8 mouse cellular contexts compared by ENCODE assay signal in the genomic region with DNA sequence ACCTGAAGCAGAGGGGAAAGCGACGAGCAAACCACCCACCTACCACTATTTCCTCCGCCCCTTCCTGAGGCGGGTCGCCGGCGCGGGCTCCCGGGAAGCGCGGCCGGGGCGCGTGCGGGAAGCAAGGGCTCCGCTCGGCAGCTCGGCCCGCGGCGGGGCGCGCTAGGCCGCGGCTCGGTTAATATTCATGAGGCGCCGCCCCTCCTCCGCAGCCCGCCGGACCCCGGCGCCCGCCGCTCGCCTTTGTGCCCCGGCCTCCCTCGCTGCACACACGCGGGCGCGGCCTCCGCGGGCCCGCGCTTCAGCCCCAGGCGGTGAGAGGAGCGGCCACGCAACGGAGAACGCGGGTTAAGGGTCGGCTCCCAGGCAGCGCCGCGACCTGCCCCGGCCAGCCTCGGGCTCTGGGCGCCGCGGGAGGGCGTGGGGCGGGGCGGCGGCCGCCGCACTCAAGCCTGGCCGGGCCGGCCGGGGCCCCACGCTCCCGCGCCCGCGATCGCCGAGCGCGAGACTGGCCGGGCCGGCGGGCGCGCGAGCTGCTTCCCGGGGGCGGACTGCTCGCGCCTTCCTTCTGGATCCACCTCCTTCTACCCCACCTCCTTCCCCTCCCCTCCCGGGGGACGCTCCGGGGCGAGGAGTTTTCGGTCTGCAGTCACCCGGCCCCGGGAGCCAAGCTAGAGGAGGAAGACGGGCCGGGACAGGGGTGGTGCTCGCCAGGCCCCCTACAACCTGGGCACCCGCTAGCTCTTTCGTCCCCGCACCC. TPM values are rescaled to one million over a fixed set of nuclear protein-coding genes. Genes with fewer than 3 reads are reported as not detected.
A peak's percentile ranks its signal among the peaks of the same experiment; 100 is the strongest.
DNase-seq lines count a peak whose midpoint lies in the region; ATAC-seq and TF ChIP-seq lines count a peak whose summit lies in the region.

A gene (minus strand): TSS at position 441 of the 760 bp plus-strand sequence.

- WGBS in cerebellum, adult 2 months, result under 1% methylated on average over 98 of the region's 102 CpGs
- 3% methylated on average over 61 of the region's 102 CpGs for WGBS in forebrain, postnatal 0 days
- under 1% methylated on average over 76 of the region's 102 CpGs for WGBS in lung, adult 2 months

- ATAC-seq in forebrain, postnatal 0 days, result peak; percentile 55
- peak; percentile 2; the same call in 1 of the 2 replicates for ATAC-seq in neutrophil, adult 5-6 weeks (ENCODE audit: extremely low read depth, insufficient number of reproducible peaks, low FRiP score, poor library complexity, severe bottlenecking)

- H3K4me1 ChIP-seq in cerebellum, adult 2 months (ENCODE audit: control insufficient read depth, insufficient read depth, low read length), result peaks cover 2% of the 10 kb centered on the region; the same call in 1 of the 2 replicates
- peaks cover 6% of the 10 kb centered on the region for H3K4me1 ChIP-seq in forebrain, postnatal 0 days (ENCODE audit: insufficient read depth)
- peaks cover 4% of the 10 kb centered on the region; the same call in 1 of the 2 replicates for H3K4me1 ChIP-seq in lung, adult 2 months (ENCODE audit: control insufficient read depth, insufficient read depth, low read length)

- H3K4me2 ChIP-seq in forebrain, postnatal 0 days (ENCODE audit: low read depth), result peak within 1 kb of the TSS; percentile 90

- peak within 1 kb of the TSS; percentile 96 for H3K9ac ChIP-seq in forebrain, postnatal 0 days

- DNase-seq in ES-CJ7 (ENCODE audit: low read depth, low spot score), result peak; percentile 22
- peak; percentile 84 to 86 for DNase-seq in cerebellum, adult 2 months
- DNase-seq in forebrain, postnatal 0 days, result peak; percentile 78
- DNase-seq in heart, postnatal 25 days (ENCODE audit: low spot score), result peak; percentile 86
- DNase-seq in layer of hippocampus, adult 18-20 months (ENCODE audit: low spot score in 2 of 2), result peak; percentile 71 to 77
- peak; percentile 76 for DNase-seq in lung, adult 2 months
- DNase-seq in thymus, adult 18-20 months, result peak; percentile 50 to 52

- no peaks in the 10 kb centered on the region for H3K36me3 ChIP-seq in forebrain, postnatal 0 days (ENCODE audit: insufficient read depth)

- H3K27me3 ChIP-seq in cerebellum, adult 2 months (ENCODE audit: control insufficient read depth, insufficient read depth, low read length), result no peaks in the 10 kb centered on the region
- H3K27me3 ChIP-seq in forebrain, postnatal 0 days (ENCODE audit: insufficient read depth, low read length), result no peaks in the 10 kb centered on the region

- TF ChIP-seq POLR2A in cerebellum, adult 2 months (IDR thresholded peaks at IDR 0.05; ENCODE audit: borderline replicate concordance, insufficient read depth, low read length), result peak; percentile 33; the same call in 1 of the 2 replicates
- 0 out of 2 replicates have a peak, but pooled peaks have one; percentile 2 for TF ChIP-seq POLR2A in lung, adult 2 months (IDR thresholded peaks at IDR 0.05; ENCODE audit: borderline replicate concordance, extremely low read depth, low read depth, low read length)

- H3K9me3 ChIP-seq in forebrain, postnatal 0 days (ENCODE audit: low read length), result no peaks in the 10 kb centered on the region

- intact Hi-C loops in heart, postnatal 25 days (cut with DNase I), result loop anchor here (2.0 to 10.0 kb wide), 4 partner anchors 60 to 244 kb away; no protein-coding TSS in a partner anchor

- H3K4me3 ChIP-seq in cerebellum, adult 2 months (replicated peaks; ENCODE audit: insufficient read depth, low read depth, low read length), result peak within 1 kb of the TSS; percentile 63
- peak within 1 kb of the TSS; percentile 93 for H3K4me3 ChIP-seq in forebrain, postnatal 0 days (ENCODE audit: low read depth, low read length)
- peak within 1 kb of the TSS; percentile 86 for H3K4me3 ChIP-seq in lung, adult 2 months (replicated peaks; ENCODE audit: extremely low read depth, low read depth, low read length)

- no peak for TF ChIP-seq CTCF in cerebellum, adult 2 months (IDR thresholded peaks at IDR 0.05; ENCODE audit: borderline replicate concordance, insufficient read depth, low read depth, low read length)
- no peak for TF ChIP-seq CTCF in forebrain, postnatal 0 days (IDR thresholded peaks at IDR 0.05; ENCODE audit: low read depth)
- TF ChIP-seq CTCF in lung, adult 2 months (IDR thresholded peaks at IDR 0.05; ENCODE audit: insufficient read depth, low read length), result no peak

- H3K27ac ChIP-seq in cerebellum, adult 2 months (ENCODE audit: insufficient read depth, low read length), result peak within 1 kb of the TSS; percentile 96
- H3K27ac ChIP-seq in forebrain, postnatal 0 days (ENCODE audit: low read depth, low read length), result peak within 1 kb of the TSS; percentile 100

RNA-seq across cellular contexts. Expression of the gene that starts here (rescaled TPM):
- polyA plus RNA-seq in cerebellum, adult 2 months (2012; rRNA removed), result 213 and 231 TPM in 2 replicates
- 94.7 and 99.1 TPM in 2 replicates for total RNA-seq in forebrain, postnatal 0 days (2014; rRNA removed)
- 18.2 and 24.9 TPM in 2 replicates for polyA plus RNA-seq in forebrain, postnatal 0 days (2015; fragmentation: Nextera tagmentation; extraction: Ambion mirVana)
- 10 to 100 TPM; 70.6 to 77.9 TPM for total RNA-seq in heart, postnatal 25 days (2021)
- 100 to 1,000 TPM; 320 to 367 TPM for total RNA-seq in layer of hippocampus, adult 18-20 months (2021)
- polyA plus RNA-seq in lung, adult 2 months (2012; rRNA removed), result 19.4 and 33.4 TPM in 2 replicates
- 10.3 and 11.8 TPM in 2 replicates for total RNA-seq in neutrophil, adult 5-6 weeks (2017)

Comparison
In these comparisons a context has a peak if more than half of its experiments do, and no peak if none do; other contexts are left out.
1. Peak in every context shown above with its lines: DNase-seq, ATAC-seq, H3K4me3 ChIP-seq and H3K27ac ChIP-seq.
2. DNase-seq: peak in every context shown above with its lines; median percentile 86 in heart, postnatal 25 days; 85 in cerebellum, adult 2 months; 78 in forebrain, postnatal 0 days; 76 in lung, adult 2 months; 74 in layer of hippocampus, adult 18-20 months; 51 in thymus, adult 18-20 months; 22 in ES-CJ7.